Mouse (Mus musculus) fibroblast of lung, adult 2 months (primary cell): ENCODE measurements around the gene Larp1b.

ENCODE experiments used
- DNase-seq: peaks from one replicate; pipeline ENCODE4 v3.0.0-alpha.2; 2011; ENCODE audit warnings: low read depth

Larp1b gene

GRCm38 (mm10) chr3:41021980-41022379, 72.4 kb downstream of the Larp1b start:
- peak; percentile 25 for DNase-seq

- DNase-seq: no peak
These were observed 81.1 kb downstream of the Larp1b start for GRCm38 (mm10) chr3:41030705-41031104.

GRCm38 (mm10) chr3:41031286-41032210, 81.9 kb downstream of the Larp1b start:
- peak; percentile 35 for DNase-seq

GRCm38 (mm10) chr3:41038297-41038916, 88.8 kb downstream of the Larp1b start:
- no peak for DNase-seq

GRCm38 (mm10) chr3:41041241-41041640, 91.6 kb downstream of the Larp1b start:
- no peak for DNase-seq

DNA sequence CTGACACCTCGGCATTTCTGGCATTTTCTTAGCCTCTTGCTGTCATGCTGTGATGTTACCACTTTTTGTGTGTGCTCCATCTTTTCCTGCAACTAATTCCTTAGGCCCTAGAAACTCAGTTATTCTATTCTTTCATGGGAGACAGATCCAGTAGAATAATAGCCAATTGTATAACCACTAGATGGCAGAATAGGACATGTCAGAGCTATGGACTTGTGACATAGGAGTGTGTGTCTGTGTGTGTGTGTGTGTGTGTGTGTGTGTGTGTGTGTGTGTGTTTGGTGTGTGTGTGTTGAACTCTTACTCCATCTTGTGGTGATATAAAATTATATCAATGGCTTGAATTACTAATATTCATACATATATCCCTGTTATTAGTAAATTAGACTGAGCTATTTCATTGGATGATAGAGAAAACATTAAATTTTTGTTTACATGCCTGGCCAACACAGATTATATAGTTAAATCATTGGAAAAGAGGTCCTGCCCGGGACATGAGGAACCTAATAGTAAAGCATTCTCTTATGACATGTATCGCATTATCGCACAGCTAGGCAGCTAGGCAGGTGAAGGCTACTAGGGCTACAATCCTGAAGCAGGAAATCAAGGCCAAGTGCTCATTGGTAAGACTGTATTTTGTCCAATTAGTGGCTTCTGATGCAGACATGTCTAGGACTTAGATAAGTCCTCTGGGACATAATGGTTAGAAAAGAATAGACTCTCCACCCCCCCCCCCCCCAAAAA, 92.7 kb downstream of the Larp1b start:
- peak; percentile 22 for DNase-seq

- DNase-seq: no peak
These were observed 94.2 kb downstream of the Larp1b start for GRCm38 (mm10) chr3:41043756-41044354.

- no peak for DNase-seq
These were observed 98.2 kb downstream of the Larp1b start for GRCm38 (mm10) chr3:41047838-41048237.

- no peak for DNase-seq
These were observed 103.7 kb downstream of the Larp1b start for GRCm38 (mm10) chr3:41053334-41053733.

- DNase-seq: no peak
These were observed 108.8 kb downstream of the Larp1b start for GRCm38 (mm10) chr3:41058395-41058794.

DNA sequence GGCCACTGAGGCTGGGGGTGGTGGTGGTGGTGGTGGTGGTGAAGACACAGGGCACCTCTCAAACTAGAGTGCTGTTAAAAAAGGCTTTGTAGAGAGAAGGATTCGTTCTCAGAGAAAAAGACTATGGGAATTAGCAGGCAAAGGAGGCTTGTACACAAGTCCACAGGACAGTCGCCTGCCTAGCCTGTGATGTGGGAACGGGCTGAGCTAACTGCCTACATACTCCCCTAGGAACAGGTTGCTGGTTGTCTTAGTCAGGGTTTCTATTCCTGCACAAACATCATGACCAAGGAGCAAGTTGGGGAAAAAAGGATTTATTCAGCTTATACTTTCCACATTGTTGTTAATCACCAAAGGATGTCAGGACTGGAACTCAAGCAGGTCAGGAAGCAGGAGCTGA, 109.6 kb downstream of the Larp1b start:
- no peak for DNase-seq

- DNase-seq: no peak
These were observed 112.4 kb downstream of the Larp1b start for GRCm38 (mm10) chr3:41061831-41062565.

DNA sequence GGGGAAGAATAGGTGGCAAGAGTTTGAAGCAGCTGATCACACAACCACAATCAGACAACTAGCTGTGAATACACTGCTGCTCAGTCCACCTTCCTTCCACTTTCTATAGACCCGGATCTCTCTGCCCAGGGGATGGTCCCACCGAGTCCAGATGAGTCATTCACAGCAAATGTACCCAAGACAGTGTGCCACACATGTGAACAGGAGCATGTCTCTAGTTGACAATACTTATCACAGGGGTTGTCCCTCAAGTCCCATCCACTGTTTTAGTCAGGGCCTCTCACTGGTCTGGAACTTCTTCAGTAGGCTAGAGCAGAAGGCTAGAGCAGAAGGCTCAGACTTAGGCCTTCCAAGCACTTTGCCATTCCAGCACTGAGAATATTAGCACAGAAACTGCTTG, 113.1 kb downstream of the Larp1b start:
- no peak for DNase-seq

DNA sequence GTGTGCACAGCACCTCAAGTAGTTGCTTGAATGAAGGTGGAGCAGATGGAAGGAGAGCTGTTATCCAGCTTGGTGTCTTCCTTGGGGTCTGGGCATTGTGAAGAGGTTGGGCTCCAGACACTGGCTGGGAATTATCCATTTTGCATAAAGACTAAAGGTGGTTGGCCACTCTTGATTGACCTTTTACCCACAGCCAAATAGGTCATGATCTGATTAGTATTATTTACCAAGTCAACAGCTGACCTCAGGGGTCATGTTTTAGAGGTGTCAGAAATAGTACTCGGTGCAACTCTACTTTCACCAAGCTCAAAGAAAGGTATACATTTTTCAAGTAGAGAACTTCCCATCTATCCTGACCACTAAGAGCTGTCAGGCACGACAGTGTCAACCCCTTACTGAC, 115.7 kb downstream of the Larp1b start:
- no peak for DNase-seq

DNA sequence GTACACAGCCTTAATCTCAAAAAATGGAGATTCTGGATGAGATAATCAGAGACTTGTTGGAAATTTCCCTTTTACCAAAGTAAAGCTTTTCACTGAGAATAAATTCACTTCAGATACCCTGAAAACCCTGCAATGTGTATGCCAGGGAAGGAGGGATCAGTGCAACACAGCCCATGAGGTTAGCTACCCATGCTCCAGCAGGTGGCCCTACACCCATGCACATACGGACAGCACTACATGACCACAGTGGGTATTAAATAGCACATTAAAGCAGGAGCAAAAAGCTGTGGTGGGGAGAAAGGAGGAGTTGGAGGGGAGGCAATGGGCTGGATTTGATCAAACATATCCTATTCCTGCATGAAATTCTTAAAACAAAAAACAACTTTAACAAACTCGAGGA, 120.9 kb downstream of the Larp1b start:
- no peak for DNase-seq

DNA sequence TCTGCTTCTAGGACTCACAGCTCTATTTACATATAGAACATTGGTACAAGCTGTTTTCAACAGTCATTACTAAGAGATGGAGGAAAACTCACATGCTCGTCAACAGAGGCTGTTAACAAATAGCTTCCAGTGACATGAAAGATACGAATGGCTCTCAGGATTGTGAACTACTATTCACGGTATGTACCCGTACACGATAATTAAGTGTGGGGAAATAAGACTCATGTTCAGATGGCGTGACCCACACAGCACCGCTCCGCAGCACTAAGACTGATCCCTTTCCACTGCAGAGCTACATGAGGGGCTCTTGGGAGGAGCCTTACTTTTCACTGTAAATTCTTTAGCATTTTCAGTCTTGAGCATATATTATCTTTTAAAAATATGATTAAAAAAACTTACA, 125.7 kb downstream of the Larp1b start:
- DNase-seq: no peak

- DNase-seq: no peak
These were observed 129.0 kb downstream of the Larp1b start for GRCm38 (mm10) chr3:41078673-41079072.

DNA sequence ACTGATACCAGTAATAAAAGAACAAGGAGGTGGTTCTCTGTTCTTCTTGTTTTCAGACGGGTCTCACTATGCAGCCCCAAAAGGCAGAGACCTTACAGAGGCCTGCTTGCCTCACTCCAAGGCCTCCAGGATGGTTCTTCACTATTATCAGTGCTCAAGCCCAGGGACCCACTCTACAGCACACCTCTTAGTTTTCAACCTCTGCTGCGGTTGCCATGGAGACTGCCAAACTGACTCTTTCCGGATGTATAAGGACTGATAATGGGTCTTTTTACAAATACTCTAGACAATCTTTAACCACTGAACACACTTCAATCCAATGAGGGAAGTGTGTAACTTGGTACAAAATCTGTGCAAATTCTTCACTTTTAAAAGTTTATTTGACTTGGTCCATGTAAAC, 131.1 kb downstream of the Larp1b start:
- DNase-seq: no peak

DNA sequence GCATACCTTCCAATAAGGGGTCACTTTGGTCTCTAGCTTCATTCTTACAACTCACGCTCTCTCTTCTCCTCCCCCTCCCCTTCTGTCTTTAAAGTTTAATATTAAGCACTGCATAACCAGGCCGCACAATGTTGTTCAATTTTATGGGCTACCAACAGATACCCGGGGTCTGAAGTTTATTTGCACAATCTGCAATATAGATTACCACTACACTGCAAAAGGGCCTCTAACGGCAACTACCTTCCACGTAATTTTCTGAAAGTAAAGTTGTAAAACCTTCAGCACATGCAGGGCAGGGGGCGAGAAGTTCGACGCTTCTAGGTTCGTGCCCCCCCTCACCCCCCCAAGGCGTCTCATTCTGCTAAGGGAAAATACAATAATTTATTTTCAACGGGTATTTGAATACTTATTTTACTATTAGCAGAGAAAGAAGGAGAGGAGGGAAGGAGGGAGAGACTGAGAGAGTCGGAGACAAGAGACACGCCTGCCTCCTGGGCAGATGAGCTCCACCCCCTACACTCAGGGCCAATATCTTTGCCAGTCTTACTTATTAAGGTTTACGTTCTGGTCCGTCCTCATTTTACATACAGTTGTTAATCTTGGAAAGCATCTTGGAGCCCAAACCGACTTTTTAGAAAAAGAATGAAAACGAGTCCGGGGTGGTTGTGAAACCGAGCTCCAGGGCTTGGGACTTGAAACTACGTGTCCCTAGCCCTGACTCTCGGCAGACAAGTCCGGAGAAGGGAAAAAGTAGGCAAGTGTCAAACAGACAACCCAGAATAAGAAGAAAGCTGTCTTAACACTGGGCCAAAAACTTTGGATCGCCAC, 132.1 kb downstream of the Larp1b start:
- DNase-seq: no peak

DNA sequence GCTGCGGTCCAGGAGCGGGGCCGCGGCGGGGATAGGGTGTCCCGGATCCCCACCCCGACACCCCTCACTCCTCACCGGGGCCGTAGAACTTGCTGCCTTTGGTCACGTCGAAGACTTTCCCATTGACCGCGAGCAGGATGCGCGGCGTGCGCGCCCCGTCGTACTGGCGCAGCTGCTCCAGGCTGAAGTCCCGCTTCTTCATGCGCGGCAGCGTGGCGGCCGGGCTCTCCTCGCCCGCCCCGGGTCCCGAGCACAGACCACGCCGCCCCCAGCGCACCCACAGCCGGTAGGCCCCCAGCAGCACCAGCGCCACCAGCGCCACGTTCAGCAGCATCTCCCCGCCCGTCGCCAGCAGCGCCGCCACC, 132.9 kb downstream of the Larp1b start:
- DNase-seq: no peak
